ENCODE assay signal across 9 mouse cellular contexts in genomic region chr2:32589213-32589795, GRCm38 (mm10). TPM values are rescaled to one million over a fixed set of nuclear protein-coding genes. Genes with fewer than 3 reads are reported as not detected.
DNase-seq lines count a peak whose midpoint lies in the region; ATAC-seq and TF ChIP-seq lines count a peak whose summit lies in the region.
"Had no signal": no experiment of that assay in that cellular context is flagged by ENCODE, and none has a peak within 500 bp of the region (broad histone marks: within the 10 kb centered on the region; RNA-seq: fewer than 3 reads in every experiment).

No protein-coding gene starts in this region.

- intact Hi-C loops in heart, postnatal 25 days (cut with DNase I) = no loop called here

- no peak for TF ChIP-seq CTCF in layer of hippocampus, adult 2 months (conservative IDR thresholded peaks at IDR 0.05)
- no peak for TF ChIP-seq CTCF in G1E (IDR thresholded peaks at IDR 0.05; ENCODE audit: low read depth, low read length)

- H3K4me3 ChIP-seq in layer of hippocampus, adult 2 months = peak overlapping the region; percentile 2; the same call in 1 of the 2 replicates
- peak overlapping the region; percentile 21; the same call in 1 of the 2 replicates for H3K4me3 ChIP-seq in G1E (ENCODE audit: low read depth, low read length)
- H3K4me3 ChIP-seq in intestine, embryonic 16.5 days (ENCODE audit: low read length) = no peak overlapping the region

- peak overlapping the region; percentile 64 for H3K27ac ChIP-seq in layer of hippocampus, adult 2 months
- H3K27ac ChIP-seq in intestine, embryonic 16.5 days (ENCODE audit: low read length) = no peak overlapping the region

- no peaks in the 10 kb centered on the region for H3K27me3 ChIP-seq in G1E (ENCODE audit: insufficient read depth, low read length)
- no peaks in the 10 kb centered on the region for H3K27me3 ChIP-seq in intestine, embryonic 16.5 days (replicated peaks; ENCODE audit: control insufficient read depth, insufficient read depth, low read length)

- peaks cover 49% of the 10 kb centered on the region for H3K4me1 ChIP-seq in G1E (ENCODE audit: insufficient read depth, low read depth, low read length)
- H3K4me1 ChIP-seq in intestine, embryonic 16.5 days (ENCODE audit: control insufficient read depth, insufficient read depth, low read length) = peaks cover 16% of the 10 kb centered on the region

- H3K4me2 ChIP-seq in intestine, embryonic 16.5 days (ENCODE audit: low read depth, low read length) = no peak overlapping the region

- no peak for ATAC-seq in G1E (ENCODE audit: extremely low read depth, insufficient number of reproducible peaks, low FRiP score, poor library complexity, severe bottlenecking)
- ATAC-seq in intestine, embryonic 16.5 days = no peak

- H3K9ac ChIP-seq in intestine, embryonic 16.5 days (ENCODE audit: low read depth, low read length) = no peak overlapping the region

- H3K9me3 ChIP-seq in G1E (replicated peaks) = no peaks in the 10 kb centered on the region
- no peaks in the 10 kb centered on the region for H3K9me3 ChIP-seq in intestine, embryonic 16.5 days (ENCODE audit: control insufficient read depth, low read length)

- no peak for DNase-seq in layer of hippocampus, adult 2 months (ENCODE audit: low spot score in 2 of 2)
- DNase-seq in layer of hippocampus, postnatal 14 days (ENCODE audit: low spot score in 2 of 2) = no peak
- no peak for DNase-seq in G1E (ENCODE audit: low spot score)
- peak; percentile 94 for DNase-seq in cerebellum, adult 11-12 months
- DNase-seq in heart, postnatal 25 days (ENCODE audit: low spot score) = peak; percentile 48
- DNase-seq in embryo, embryonic 10.5 days (ENCODE audit: low spot score) = no peak
- no peak for DNase-seq in spleen, postnatal 14 days (ENCODE audit: low spot score in 2 of 2)

- peaks cover 55% of the 10 kb centered on the region for H3K36me3 ChIP-seq in G1E (replicated peaks)
- no peaks in the 10 kb centered on the region for H3K36me3 ChIP-seq in intestine, embryonic 16.5 days (ENCODE audit: control insufficient read depth, insufficient read depth, low read length)

- 60% methylated on average over 11 of the region's 11 CpGs for WGBS in intestine, embryonic 16.5 days

RNA-seq across cellular contexts. Expression of gene St6galnac4, which starts 2.4 kb away (rescaled TPM):
- 10 to 100 TPM; 36.4 to 40.0 TPM for total RNA-seq in layer of hippocampus, adult 2 months (2021)
- total RNA-seq in layer of hippocampus, postnatal 14 days (2021) = 10 to 100 TPM; 41.7 to 42.1 TPM
- total RNA-seq in G1E (2014; fragmentation: Nextera tagmentation) = 15.4 and 25.2 TPM in 2 replicates
- 6.7 and 8.1 TPM in 2 replicates for total RNA-seq in G1E (2017)
- 20.8 and 24.4 TPM in 2 replicates for polyA plus RNA-seq in G1E (2012)
- total RNA-seq in heart, postnatal 25 days (2021) = 10 to 100 TPM; 17.7 to 21.4 TPM
- 14.7 and 16.5 TPM in 2 replicates for polyA plus RNA-seq in intestine, embryonic 16.5 days (2015; fragmentation: Nextera tagmentation; extraction: Ambion mirVana)

RNA-seq across cellular contexts. Expression of gene St6galnac6, which starts 10.2 kb away (rescaled TPM):
- 100 to 1,000 TPM; 117 to 124 TPM for total RNA-seq in layer of hippocampus, adult 2 months (2021)
- total RNA-seq in layer of hippocampus, postnatal 14 days (2021) = 100 to 1,000 TPM in 1 of 2 experiments, 10 to 100 TPM in 1; 99.0 to 106 TPM
- total RNA-seq in G1E (2014; fragmentation: Nextera tagmentation) (18.3 and 20.2 TPM in 2 replicates), G1E (2017) (16.8 and 19.8 TPM in 2 replicates)
- 36.6 and 39.2 TPM in 2 replicates for polyA plus RNA-seq in G1E (2012)
- total RNA-seq in heart, postnatal 25 days (2021) = 100 to 1,000 TPM; 104 to 110 TPM
- 12.3 and 15.2 TPM in 2 replicates for polyA plus RNA-seq in intestine, embryonic 16.5 days (2015; fragmentation: Nextera tagmentation; extraction: Ambion mirVana)

RNA-seq across cellular contexts. Expression of gene 9430097D07Rik, which starts 13.8 kb away (rescaled TPM):
- under 1 TPM in 1 of 2 experiments, not detected in 1; 0.71 TPM for total RNA-seq in layer of hippocampus, adult 2 months (2021)
- under 1 TPM; 0.44 to 0.93 TPM for total RNA-seq in layer of hippocampus, postnatal 14 days (2021)
- total RNA-seq in G1E (2014; fragmentation: Nextera tagmentation) (not detected in 2 replicates), G1E (2017) (0.11 TPM in 1 of 2 replicates, not detected in the other)
- not detected in 2 replicates for polyA plus RNA-seq in G1E (2012)
- total RNA-seq in heart, postnatal 25 days (2021) = not detected
- polyA plus RNA-seq in intestine, embryonic 16.5 days (2015; fragmentation: Nextera tagmentation; extraction: Ambion mirVana) = not detected in 2 replicates
- polyA plus RNA-seq: small intestine, adult 2 months had no signal

RNA-seq across cellular contexts. Expression of gene Pip5kl1, which starts 14.7 kb away (rescaled TPM):
- 1 to 10 TPM; 4.4 to 5.0 TPM for total RNA-seq in layer of hippocampus, adult 2 months (2021)
- total RNA-seq in layer of hippocampus, postnatal 14 days (2021) = 1 to 10 TPM; 4.4 to 7.2 TPM
- total RNA-seq in G1E (2014; fragmentation: Nextera tagmentation) (1.0 TPM in 1 of 2 replicates, not detected in the other), G1E (2017) (0.71 and 1.0 TPM in 2 replicates)
- polyA plus RNA-seq in G1E (2012) = 0.11 and 0.13 TPM in 2 replicates
- not detected for total RNA-seq in heart, postnatal 25 days (2021)
- polyA plus RNA-seq in intestine, embryonic 16.5 days (2015; fragmentation: Nextera tagmentation; extraction: Ambion mirVana) = 0.33 and 0.34 TPM in 2 replicates

RNA-seq across cellular contexts. Expression of gene Dpm2, which starts 18.6 kb away (rescaled TPM):
- 10 to 100 TPM; 77.6 to 84.0 TPM for total RNA-seq in layer of hippocampus, adult 2 months (2021)
- total RNA-seq in layer of hippocampus, postnatal 14 days (2021) = 10 to 100 TPM; 78.8 to 90.1 TPM
- total RNA-seq in G1E (2014; fragmentation: Nextera tagmentation) (74.6 and 85.4 TPM in 2 replicates), G1E (2017) (59.3 and 64.4 TPM in 2 replicates)
- polyA plus RNA-seq in G1E (2012) = 8.2 and 9.4 TPM in 2 replicates
- 10 to 100 TPM; 18.6 to 23.3 TPM for total RNA-seq in heart, postnatal 25 days (2021)
- polyA plus RNA-seq in intestine, embryonic 16.5 days (2015; fragmentation: Nextera tagmentation; extraction: Ambion mirVana) = 123 and 128 TPM in 2 replicates

Comparison
In these comparisons a context has a peak if more than half of its experiments do, and no peak if none do; other contexts are left out.
1. DNase-seq: peak in cerebellum, adult 11-12 months (single experiment) and heart, postnatal 25 days (single experiment); none in layer of hippocampus, adult 2 months (0 of 2), layer of hippocampus, postnatal 14 days (0 of 2), G1E (single experiment), embryo, embryonic 10.5 days (single experiment) and spleen, postnatal 14 days (0 of 2).
2. RNA of gene St6galnac6, which starts 10.2 kb away (total RNA-seq): 117 to 124 TPM in layer of hippocampus, adult 2 months, 104 to 110 TPM in heart, postnatal 25 days and 99.0 to 106 TPM in layer of hippocampus, postnatal 14 days; 16.8 to 20.2 TPM in G1E; every median in the first group is over 4 times any median in the second.